Comparison of ENCODE assay signal across 8 mouse cellular contexts in genomic region chr14:25458111-25459015, GRCm38 (mm10). TPM values are rescaled to one million over a fixed set of nuclear protein-coding genes. Genes with fewer than 3 reads are reported as not detected.
A peak's percentile ranks its signal among the peaks of the same experiment; 100 is the strongest.
DNase-seq lines count a peak whose midpoint lies in the region; ATAC-seq and TF ChIP-seq lines count a peak whose summit lies in the region.

No protein-coding gene starts in this region.

- no peaks in the 10 kb centered on the region for H3K27me3 ChIP-seq in spleen, adult 2 months (ENCODE audit: control insufficient read depth, insufficient read depth, low read length)
- peaks cover 15% of the 10 kb centered on the region for H3K27me3 ChIP-seq in forebrain, embryonic 10.5 days (ENCODE audit: poor library complexity, severe bottlenecking)
- H3K27me3 ChIP-seq in intestine, embryonic 15.5 days (replicated peaks), result no peaks in the 10 kb centered on the region
- peaks cover 43% of the 10 kb centered on the region for H3K27me3 ChIP-seq in liver, embryonic 14.5 days (ENCODE audit: control insufficient read depth, insufficient read depth, low read length)

- peak overlapping the region; percentile 99 for H3K4me2 ChIP-seq in intestine, embryonic 15.5 days (replicated peaks)
- H3K4me2 ChIP-seq in liver, embryonic 14.5 days (ENCODE audit: low read depth), result peak overlapping the region; percentile 87

- no peak for TF ChIP-seq POLR2A in spleen, adult 2 months (IDR thresholded peaks at IDR 0.05; ENCODE audit: low read depth, low read length)
- TF ChIP-seq POLR2A in olfactory bulb, adult 2 months (IDR thresholded peaks at IDR 0.05; ENCODE audit: insufficient read depth, low read depth, low read length), result no peak

- WGBS in spleen, adult 2 months, result under 1% methylated on average over 37 of the region's 37 CpGs
- WGBS in forebrain, embryonic 10.5 days, result under 1% methylated on average over 37 of the region's 37 CpGs
- under 1% methylated on average over 37 of the region's 37 CpGs for WGBS in intestine, embryonic 15.5 days
- WGBS in liver, embryonic 14.5 days (ENCODE audit: insufficient replicate concordance), result under 1% methylated on average over 37 of the region's 37 CpGs
- under 1% methylated on average over 37 of the region's 37 CpGs for WGBS in olfactory bulb, adult 2 months

- DNase-seq in adrenal gland, adult 2 months, result peak; percentile 73
- no peak for DNase-seq in adrenal gland, postnatal 25 days
- peak in 1 of 2 experiments; percentile 41 for DNase-seq in spleen, adult 2 months (ENCODE audit: low read depth in 1 of 2, low spot score in 2 of 2)
- DNase-seq in spleen, adult 18-20 months, result no peak
- peak; percentile 53 for DNase-seq in forebrain, embryonic 10.5 days (ENCODE audit: extremely low spot score, low spot score)
- DNase-seq in liver, embryonic 14.5 days (ENCODE audit: low read depth in 3 of 3, low spot score in 3 of 3), result no peak

- peaks cover 16% of the 10 kb centered on the region; the same call in 1 of the 2 replicates for H3K4me1 ChIP-seq in spleen, adult 2 months (ENCODE audit: control insufficient read depth, insufficient read depth, insufficient read length)
- peaks cover 68% of the 10 kb centered on the region for H3K4me1 ChIP-seq in forebrain, embryonic 10.5 days
- peaks cover 35% of the 10 kb centered on the region for H3K4me1 ChIP-seq in intestine, embryonic 15.5 days (replicated peaks)
- peaks cover 0 to 15% of the 10 kb centered on the region in 2 experiments; a peak in 2 of 4 replicates for H3K4me1 ChIP-seq in liver, embryonic 14.5 days (replicated peaks; ENCODE audit: control insufficient read depth in 2 of 2, insufficient read depth in 2 of 2, low read length in 1 of 2)
- peaks cover 28% of the 10 kb centered on the region for H3K4me1 ChIP-seq in olfactory bulb, adult 2 months (ENCODE audit: control insufficient read depth, insufficient read depth, low read length)

- H3K9me3 ChIP-seq in forebrain, embryonic 10.5 days, result no peaks in the 10 kb centered on the region
- no peaks in the 10 kb centered on the region for H3K9me3 ChIP-seq in intestine, embryonic 15.5 days
- no peaks in the 10 kb centered on the region for H3K9me3 ChIP-seq in liver, embryonic 14.5 days (ENCODE audit: control insufficient read depth, low read length)

- H3K9ac ChIP-seq in intestine, embryonic 15.5 days, result peak overlapping the region; percentile 54
- no peak overlapping the region for H3K9ac ChIP-seq in liver, embryonic 14.5 days (replicated peaks)

- H3K4me3 ChIP-seq in spleen, adult 2 months (ENCODE audit: extremely low read depth, insufficient read depth, insufficient read length), result peak overlapping the region; percentile 92
- peak overlapping the region; percentile 98 for H3K4me3 ChIP-seq in forebrain, embryonic 10.5 days
- H3K4me3 ChIP-seq in intestine, embryonic 15.5 days (replicated peaks), result peak overlapping the region; percentile 89
- peak overlapping the region; percentile 80 to 83 for H3K4me3 ChIP-seq in liver, embryonic 14.5 days (ENCODE audit: insufficient read depth in 1 of 2, low read depth in 2 of 2, low read length in 2 of 2)
- peak overlapping the region; percentile 68 for H3K4me3 ChIP-seq in olfactory bulb, adult 2 months (ENCODE audit: insufficient read depth, low read depth, low read length)

- no peak for TF ChIP-seq CTCF in spleen, adult 2 months (IDR thresholded peaks at IDR 0.05; ENCODE audit: extremely low read depth, insufficient read depth, insufficient read length, insufficient replicate concordance)
- no peak for TF ChIP-seq CTCF in liver, embryonic 14.5 days (IDR thresholded peaks at IDR 0.05; ENCODE audit: low read depth)
- no peak for TF ChIP-seq CTCF in olfactory bulb, adult 2 months (IDR thresholded peaks at IDR 0.05; ENCODE audit: insufficient read depth, low read depth, low read length)

- TF ChIP-seq EP300 in liver, embryonic 14.5 days (IDR thresholded peaks at IDR 0.05; ENCODE audit: low read depth), result no peak

- peak; percentile 5; the same call in 1 of the 2 replicates for ATAC-seq in intestine, embryonic 15.5 days
- no peak for ATAC-seq in liver, embryonic 14.5 days (ENCODE audit: insufficient read depth)

- H3K36me3 ChIP-seq in spleen, adult 2 months (ENCODE audit: control insufficient read depth, insufficient read depth, low read length), result no peaks in the 10 kb centered on the region
- H3K36me3 ChIP-seq in forebrain, embryonic 10.5 days (replicated peaks), result no peaks in the 10 kb centered on the region
- no peaks in the 10 kb centered on the region for H3K36me3 ChIP-seq in intestine, embryonic 15.5 days
- H3K36me3 ChIP-seq in liver, embryonic 14.5 days (replicated peaks; ENCODE audit: control insufficient read depth, insufficient read depth, low read depth), result no peaks in the 10 kb centered on the region

- H3K27ac ChIP-seq in spleen, adult 2 months (ENCODE audit: insufficient read depth, low read length), result peak overlapping the region; percentile 2; the same call in 1 of the 2 replicates
- H3K27ac ChIP-seq in forebrain, embryonic 10.5 days, result peak overlapping the region; percentile 98
- H3K27ac ChIP-seq in intestine, embryonic 15.5 days, result peak overlapping the region; percentile 100
- H3K27ac ChIP-seq in liver, embryonic 14.5 days, result no peak overlapping the region
- peak overlapping the region; percentile 26 for H3K27ac ChIP-seq in olfactory bulb, adult 2 months (ENCODE audit: insufficient read depth, low read depth, low read length)

RNA-seq across cellular contexts. Expression of gene Zmiz1, which starts 0.6 kb away (rescaled TPM):
- total RNA-seq in adrenal gland, adult 2 months (2021), result 100 to 1,000 TPM in 1 of 2 experiments, 10 to 100 TPM in 1; 90.8 to 142 TPM
- polyA plus RNA-seq in adrenal gland, adult 2 months (2012; rRNA removed), result 72.7 and 95.8 TPM in 2 replicates
- total RNA-seq in adrenal gland, postnatal 25 days (2021), result 125 and 153 TPM in 2 replicates
- polyA plus RNA-seq in spleen, adult 2 months (2012; rRNA removed), result 48.1 and 48.5 TPM in 2 replicates
- 38.8 and 42.5 TPM in 2 replicates for polyA plus RNA-seq in forebrain, embryonic 10.5 days (2016; fragmentation: Nextera tagmentation; extraction: Ambion mirVana)
- polyA plus RNA-seq in intestine, embryonic 15.5 days (2015; fragmentation: Nextera tagmentation; extraction: Ambion mirVana), result 26.3 and 28.0 TPM in 2 replicates
- polyA plus RNA-seq in liver, embryonic 14.5 days (2012; rRNA removed), result 3.4 and 3.6 TPM in 2 replicates
- polyA plus RNA-seq in liver, embryonic 14.5 days (2014; fragmentation: Nextera tagmentation; extraction: Ambion mirVana), result 4.0 and 4.6 TPM in 2 replicates
- polyA plus RNA-seq in olfactory bulb, adult 2 months (2012; ENCODE audit: insufficient read depth, insufficient read length, low replicate concordance, missing spikeins), result 98.3 TPM in 1 of 2 replicates, not detected in the other

Comparison
In these comparisons a context has a peak if more than half of its experiments do, and no peak if none do; other contexts are left out.
1. DNase-seq: peak in adrenal gland, adult 2 months (single experiment) and forebrain, embryonic 10.5 days (single experiment); none in adrenal gland, postnatal 25 days (single experiment), spleen, adult 18-20 months (0 of 2) and liver, embryonic 14.5 days (0 of 3).
2. Peak in every context shown above with its lines, with median percentiles within 50 percentile points of each other: H3K4me3 ChIP-seq.